Mouse (Mus musculus) spleen, adult 2 months (tissue): ENCODE measurements at regions not wholly inside any gene's neighbourhood (a gene's known extent, or its start where the extent isn't known, plus 50 kb on each side); places are given as distances from the start of the nearest gene placed in this dataset.

Source experiments
- DNase-seq, 2 experiments: peaks; one replicate each; pipeline versions ENCODE4 v3.0.0 to v3.0.0-alpha.2; 2012 to 2021; ENCODE audit warnings: low spot score in 2 of 2, low read depth in 1 of 2
- H3K27ac ChIP-seq: fragments of 200-500 bp; 2 replicates; pipeline ENCODE4 v1.5.1; 2012; ENCODE audit warnings: low read length, inconsistent platforms; ENCODE audit not compliant: insufficient read depth
- H3K27me3 ChIP-seq: fragments of 200-500 bp; 2 replicates; pipeline ENCODE4 v1.6.1; 2012; ENCODE audit warnings: mild to moderate bottlenecking, moderate library complexity, low read length, inconsistent platforms; ENCODE audit not compliant: control insufficient read depth, insufficient read depth
- H3K36me3 ChIP-seq: fragments of 200-500 bp; 2 replicates; pipeline ENCODE4 v1.6.1; 2012; ENCODE audit warnings: mild to moderate bottlenecking, low read length, inconsistent platforms; ENCODE audit not compliant: control insufficient read depth, insufficient read depth
- H3K4me1 ChIP-seq: fragments of 200-500 bp; 2 replicates; pipeline ENCODE4 v1.6.1; 2011; ENCODE audit warnings: inconsistent platforms; ENCODE audit not compliant: control insufficient read depth, insufficient read depth, insufficient read length
- H3K4me3 ChIP-seq: fragments of 200-500 bp; 2 replicates; pipeline ENCODE4 v1.5.1; 2011; ENCODE audit warnings: mild to moderate bottlenecking, inconsistent platforms; ENCODE audit not compliant: insufficient read depth, insufficient read length; ENCODE audit errors: extremely low read depth
- CTCF ChIP-seq: fragments of 200-500 bp; IDR thresholded peaks from 2 replicates; pipeline ENCODE4 v1.5.1; 2011; ENCODE audit warnings: mild to moderate bottlenecking, inconsistent platforms; ENCODE audit not compliant: insufficient read depth, insufficient read length, insufficient replicate concordance; ENCODE audit errors: extremely low read depth
- POLR2A ChIP-seq: fragments of 200-500 bp; IDR thresholded peaks from 2 replicates; pipeline ENCODE4 v1.6.1; 2011; ENCODE audit warnings: low read depth, low read length, inconsistent platforms
- WGBS: fragments of 180-500 bp; shearing (Covaris S2); methylation state at CpG from one replicate; pipeline ENCODE4 v1.1.7; 2018; 5-methylcytosine and 5-hydroxymethylcytosine counted together

DNA sequence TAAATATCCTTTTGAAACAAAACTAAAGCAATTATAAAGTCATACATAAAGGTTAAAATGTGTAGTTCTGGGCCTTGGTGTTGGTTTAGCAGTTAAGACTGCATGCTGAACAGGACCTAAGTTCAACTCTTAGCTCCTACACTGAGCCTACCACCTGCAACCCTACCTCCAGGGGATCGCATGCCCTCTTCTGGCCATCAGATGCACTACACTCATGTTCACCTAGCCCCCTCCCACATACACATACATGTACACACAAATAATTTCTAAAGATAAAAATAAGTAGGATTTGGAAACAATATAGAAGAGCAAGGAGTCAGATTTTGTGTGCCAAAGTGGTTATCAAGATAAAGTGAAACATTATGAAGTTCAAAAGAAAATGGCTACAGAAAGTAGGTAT, 576.2 kb upstream of the Arpp21 start:
- no peaks in the 10 kb centered on the region for H3K36me3 ChIP-seq
- no peaks in the 10 kb centered on the region for H3K4me1 ChIP-seq
- TF ChIP-seq POLR2A (no peak), CTCF (no peak)
- no peaks in the 10 kb centered on the region for H3K27me3 ChIP-seq
- WGBS: 50% methylated on average over 1 of the region's 1 CpGs
- no peak overlapping the region for H3K27ac ChIP-seq
- H3K4me3 ChIP-seq: no peak overlapping the region
- DNase-seq: no peak

DNA sequence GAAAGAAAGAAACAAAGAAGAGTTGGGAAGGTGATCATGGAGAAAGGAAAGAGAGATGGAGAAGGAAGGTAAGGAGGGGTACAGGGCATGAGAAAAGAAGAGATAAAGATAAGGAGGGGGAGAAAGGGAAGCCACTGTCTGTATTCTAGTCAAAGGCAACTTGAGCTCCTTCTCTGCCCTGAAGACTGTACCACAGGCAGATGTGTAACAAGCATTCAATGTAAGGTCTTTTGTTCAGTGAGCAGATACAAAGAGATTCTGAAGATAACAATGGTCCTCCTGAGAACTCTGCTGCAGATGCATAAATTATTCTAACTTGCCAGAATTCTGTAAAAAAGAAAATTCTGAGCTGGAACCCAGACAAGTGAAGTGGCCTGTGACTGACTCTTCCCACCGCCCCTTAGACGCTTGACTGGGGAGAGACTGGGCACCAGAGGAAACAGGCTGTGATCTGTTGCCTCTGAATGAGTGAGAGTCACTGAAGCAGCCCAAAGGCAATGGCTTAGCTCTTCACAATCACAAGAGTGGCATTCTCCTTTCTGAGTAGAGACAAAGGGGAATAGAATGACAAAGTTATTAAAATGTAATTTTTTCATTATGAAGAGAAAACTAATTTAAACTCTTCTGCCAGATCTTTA, 564.0 kb upstream of the Arpp21 start:
- no peak for DNase-seq
- TF ChIP-seq CTCF (no peak), POLR2A (no peak)
- Histone ChIP-seq H3K4me1 (no peaks in the 10 kb centered on the region), H3K27ac (no peak overlapping the region), H3K4me3 (no peak overlapping the region), H3K36me3 (no peaks in the 10 kb centered on the region), H3K27me3 (no peaks in the 10 kb centered on the region)
- 76% methylated on average over 2 of the region's 2 CpGs for WGBS

DNA sequence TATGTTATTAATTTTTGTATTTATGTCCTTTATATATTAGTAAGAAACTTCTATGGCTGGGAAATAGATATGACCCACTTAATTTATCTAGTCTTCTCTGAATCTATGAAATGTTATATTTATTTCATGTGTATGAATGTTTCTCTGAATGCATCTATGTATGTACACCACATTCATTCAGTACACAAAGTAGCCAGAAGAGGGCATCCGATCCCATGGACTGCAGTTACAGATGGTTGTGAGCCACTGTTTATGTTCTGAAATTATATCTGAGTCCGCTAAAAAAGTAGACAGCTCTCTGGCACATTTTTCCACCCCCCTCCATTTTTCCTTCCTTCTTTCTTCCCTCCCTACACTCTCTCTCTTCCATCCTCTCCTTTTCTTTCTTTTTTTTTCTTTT, 557.8 kb upstream of the Arpp21 start:
- DNase-seq: no peak
- TF ChIP-seq POLR2A (no peak), CTCF (no peak)
- no peaks in the 10 kb centered on the region for H3K27me3 ChIP-seq
- WGBS: 79% methylated on average over 2 of the region's 2 CpGs
- H3K4me1 ChIP-seq: no peaks in the 10 kb centered on the region
- no peak overlapping the region for H3K4me3 ChIP-seq
- H3K27ac ChIP-seq: no peak overlapping the region
- H3K36me3 ChIP-seq: no peaks in the 10 kb centered on the region

DNA sequence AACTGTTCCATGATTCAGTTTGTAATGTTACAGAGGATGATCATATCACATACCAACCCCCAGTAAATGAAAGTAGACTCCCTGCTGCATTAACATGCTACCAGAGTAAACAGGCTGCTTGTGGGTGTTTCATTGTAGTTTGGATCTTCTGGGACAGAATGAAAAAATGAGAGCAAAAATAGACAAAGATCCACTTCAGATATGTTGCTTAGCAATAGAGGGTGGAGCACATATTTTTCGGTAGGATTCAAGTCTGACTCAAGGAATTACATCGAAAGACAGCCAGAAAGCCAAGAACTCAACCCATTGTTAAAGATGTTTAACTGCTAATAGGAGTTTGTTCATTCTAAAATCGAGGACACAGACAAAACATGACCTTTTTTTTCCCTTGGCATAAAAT, 536.2 kb upstream of the Arpp21 start:
- Histone ChIP-seq H3K36me3 (no peaks in the 10 kb centered on the region), H3K4me3 (no peak overlapping the region), H3K27ac (no peak overlapping the region), H3K4me1 (no peaks in the 10 kb centered on the region), H3K27me3 (no peaks in the 10 kb centered on the region)
- WGBS: 75% methylated on average over 3 of the region's 3 CpGs
- TF ChIP-seq POLR2A (no peak), CTCF (no peak)
- no peak for DNase-seq

DNA sequence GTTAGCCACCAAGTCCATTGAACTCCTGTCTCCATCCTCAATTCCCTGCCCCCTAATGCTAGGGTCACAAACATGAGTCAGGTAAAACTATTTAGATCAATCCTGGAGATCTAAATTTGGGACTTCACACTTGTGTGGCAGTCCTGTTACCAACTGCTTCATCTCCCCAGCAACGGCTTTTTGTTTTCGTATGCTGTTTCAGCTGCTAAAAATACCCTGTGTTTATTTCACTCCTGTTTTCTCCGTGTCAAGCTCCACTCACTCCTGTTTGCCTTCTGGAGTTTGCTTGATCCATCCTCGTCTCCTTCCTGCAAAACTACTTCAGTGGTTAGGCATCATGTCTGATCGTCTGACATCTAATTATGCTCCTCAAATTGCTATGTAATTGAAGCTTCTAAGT, 508.9 kb upstream of the Arpp21 start:
- Histone ChIP-seq H3K27ac (no peak overlapping the region), H3K4me3 (no peak overlapping the region), H3K36me3 (no peaks in the 10 kb centered on the region), H3K4me1 (no peaks in the 10 kb centered on the region), H3K27me3 (no peaks in the 10 kb centered on the region)
- TF ChIP-seq POLR2A (no peak), CTCF (no peak)
- WGBS: 61% methylated on average over 5 of the region's 5 CpGs
- no peak for DNase-seq

DNA sequence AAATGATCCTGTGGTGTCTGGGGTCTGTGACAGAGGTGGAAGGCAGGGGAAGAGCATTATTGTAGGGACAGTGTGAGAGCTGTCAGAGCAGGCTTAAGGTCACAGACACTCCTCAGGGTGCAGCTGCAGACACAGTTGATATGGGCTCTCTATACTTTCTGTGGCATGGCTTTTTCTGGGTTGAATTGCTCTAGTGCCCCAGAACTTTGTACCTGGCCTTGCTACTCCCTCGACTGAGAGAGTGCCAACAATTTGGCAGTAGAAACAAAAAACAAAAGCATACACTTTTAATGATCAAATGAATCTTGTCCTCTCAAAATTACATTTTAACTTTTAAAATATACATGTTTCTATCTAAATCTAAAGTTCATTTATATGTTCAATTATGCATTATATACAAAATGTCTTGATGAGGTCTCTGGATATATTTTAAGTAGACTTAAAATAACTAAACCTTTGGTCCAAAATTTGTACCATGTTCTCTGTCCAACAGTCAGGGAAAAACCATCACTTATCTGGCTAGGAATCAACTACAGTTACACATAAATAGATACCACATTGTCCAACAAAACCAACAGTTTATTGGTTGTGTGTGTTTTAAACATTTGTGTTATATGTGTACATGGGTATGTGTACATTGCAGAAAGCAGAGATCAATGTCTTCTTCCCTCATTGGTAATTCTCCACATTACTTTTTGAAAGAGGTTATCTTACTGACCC, 508.3 kb upstream of the Arpp21 start:
- DNase-seq: no peak
- Histone ChIP-seq H3K36me3 (no peaks in the 10 kb centered on the region), H3K27me3 (no peaks in the 10 kb centered on the region), H3K4me1 (no peaks in the 10 kb centered on the region), H3K4me3 (no peak overlapping the region), H3K27ac (no peak overlapping the region)
- TF ChIP-seq CTCF: no peak
- no peak for TF ChIP-seq POLR2A
- 51% methylated on average over 1 of the region's 1 CpGs for WGBS

DNA sequence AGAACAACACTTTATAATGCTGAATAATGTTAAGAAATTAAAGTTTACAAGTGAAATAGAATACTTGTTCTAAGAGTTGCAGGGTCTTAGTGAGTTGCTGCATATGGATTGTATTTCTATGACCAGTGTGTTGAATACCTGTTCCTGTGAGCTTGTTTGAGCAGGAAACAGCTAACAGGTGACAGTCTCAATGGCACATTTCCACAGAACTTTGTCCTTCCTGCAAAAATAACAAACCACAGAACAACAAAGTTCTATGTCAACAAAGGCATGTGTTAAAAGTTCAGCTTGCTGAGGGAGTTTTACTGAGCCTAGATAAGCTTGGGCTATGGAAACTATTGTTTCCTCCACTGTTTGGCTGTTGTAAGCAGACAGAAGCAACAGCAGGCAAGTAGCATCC, 500.0 kb upstream of the Arpp21 start:
- H3K27me3 ChIP-seq: no peaks in the 10 kb centered on the region
- no peaks in the 10 kb centered on the region for H3K36me3 ChIP-seq
- no peak overlapping the region for H3K4me3 ChIP-seq
- H3K4me1 ChIP-seq: no peaks in the 10 kb centered on the region
- TF ChIP-seq POLR2A (no peak), CTCF (no peak)
- no peak overlapping the region for H3K27ac ChIP-seq
- no peak for DNase-seq
